Mouse (Mus musculus): Measurements from ENCODE around the gene Slc35f1. TPM values are rescaled to one million over a fixed set of nuclear protein-coding genes. Genes with fewer than 3 reads are reported as not detected.

Slc35f1 gene
- polyA plus RNA-seq, 1 experiment from 2014 or later, result 30.5 TPM

- no peak for DNase-seq (ENCODE audit: low spot score)
- ATAC-seq (ENCODE audit: low FRiP score), result no peak
- Histone ChIP-seq H3K4me3 (replicated peaks; ENCODE audit: low read length) (no peak overlapping the region), H3K9me3 (ENCODE audit: control insufficient read depth, low read length) (no peaks in the 10 kb centered on the region), H3K27me3 (ENCODE audit: control insufficient read depth, insufficient read depth, low read length) (no peaks in the 10 kb centered on the region), H3K27ac (no peak overlapping the region), H3K36me3 (replicated peaks; ENCODE audit: control insufficient read depth, insufficient read depth) (no peaks in the 10 kb centered on the region), H3K4me2 (replicated peaks) (no peak overlapping the region), H3K9ac (no peak overlapping the region), H3K4me1 (replicated peaks; ENCODE audit: control insufficient read depth, insufficient read depth, low read length) (no peaks in the 10 kb centered on the region)
- 93% methylated on average over 4 of the region's 4 CpGs for whole genome bisulfite sequencing
Measured at GRCm38 (mm10) chr10:52825746-52826145, 135.4 kb downstream of the Slc35f1 start.

- no peak overlapping the region for H3K27ac ChIP-seq
- no peaks in the 10 kb centered on the region for H3K27me3 ChIP-seq (ENCODE audit: control insufficient read depth, insufficient read depth, low read length)
- no peak overlapping the region for H3K4me2 ChIP-seq (replicated peaks)
- H3K4me1 ChIP-seq (replicated peaks; ENCODE audit: control insufficient read depth, insufficient read depth, low read length), result 0 out of 2 replicates have a peak, but pooled peaks cover 6% of the 10 kb centered on the region
- DNase-seq (ENCODE audit: low spot score) (peak; percentile 32), ATAC-seq (ENCODE audit: low FRiP score) (no peak)
- WGBS, result 26% methylated on average over 2 of the region's 2 CpGs
- no peak overlapping the region for H3K9ac ChIP-seq
- no peaks in the 10 kb centered on the region for H3K9me3 ChIP-seq (ENCODE audit: control insufficient read depth, low read length)
- H3K36me3 ChIP-seq (replicated peaks; ENCODE audit: control insufficient read depth, insufficient read depth), result no peaks in the 10 kb centered on the region
- H3K4me3 ChIP-seq (replicated peaks; ENCODE audit: low read length), result no peak overlapping the region
Measured at GRCm38 (mm10) chr10:52840819-52841218, 150.5 kb downstream of the Slc35f1 start.

- H3K27ac ChIP-seq, result no peak overlapping the region
- ATAC-seq (ENCODE audit: low FRiP score) (no peak), DNase-seq (ENCODE audit: low spot score) (no peak)
- H3K4me2 ChIP-seq (replicated peaks), result no peak overlapping the region
- no peaks in the 10 kb centered on the region for H3K9me3 ChIP-seq (ENCODE audit: control insufficient read depth, low read length)
- H3K9ac ChIP-seq, result no peak overlapping the region
- no peaks in the 10 kb centered on the region for H3K36me3 ChIP-seq (replicated peaks; ENCODE audit: control insufficient read depth, insufficient read depth)
- no peaks in the 10 kb centered on the region for H3K4me1 ChIP-seq (replicated peaks; ENCODE audit: control insufficient read depth, insufficient read depth, low read length)
- no peaks in the 10 kb centered on the region for H3K27me3 ChIP-seq (ENCODE audit: control insufficient read depth, insufficient read depth, low read length)
- H3K4me3 ChIP-seq (replicated peaks; ENCODE audit: low read length), result no peak overlapping the region
Measured at GRCm38 (mm10) chr10:52851994-52852393, 161.7 kb downstream of the Slc35f1 start.

- H3K9me3 ChIP-seq (ENCODE audit: control insufficient read depth, low read length), result no peaks in the 10 kb centered on the region
Measured at GRCm38 (mm10) chr10:52860851-52861250, 170.5 kb downstream of the Slc35f1 start.

GRCm38 (mm10) chr10:52864936-52865335, 174.6 kb downstream of the Slc35f1 start:
- no peak overlapping the region for H3K9ac ChIP-seq
- H3K4me3 ChIP-seq (replicated peaks; ENCODE audit: low read length), result no peak overlapping the region
- H3K9me3 ChIP-seq (ENCODE audit: control insufficient read depth, low read length), result no peaks in the 10 kb centered on the region
- no peak overlapping the region for H3K4me2 ChIP-seq (replicated peaks)
- DNase-seq (ENCODE audit: low spot score) (peak; percentile 45), ATAC-seq (ENCODE audit: low FRiP score) (no peak)
- H3K4me1 ChIP-seq (replicated peaks; ENCODE audit: control insufficient read depth, insufficient read depth, low read length), result peaks cover 7% of the 10 kb centered on the region; the same call in 1 of the 2 replicates
- no peak overlapping the region for H3K27ac ChIP-seq
- WGBS, result 76% methylated on average over 5 of the region's 5 CpGs
- H3K27me3 ChIP-seq (ENCODE audit: control insufficient read depth, insufficient read depth, low read length), result no peaks in the 10 kb centered on the region
- H3K36me3 ChIP-seq (replicated peaks; ENCODE audit: control insufficient read depth, insufficient read depth), result no peaks in the 10 kb centered on the region

More at GRCm38 (mm10) chr10:52860851-52861250, 170.5 kb downstream of the Slc35f1 start:
- Histone ChIP-seq H3K36me3 (replicated peaks; ENCODE audit: control insufficient read depth, insufficient read depth) (no peaks in the 10 kb centered on the region), H3K4me1 (replicated peaks; ENCODE audit: control insufficient read depth, insufficient read depth, low read length) (peaks cover 7% of the 10 kb centered on the region; the same call in 1 of the 2 replicates), H3K9ac (no peak overlapping the region), H3K4me3 (replicated peaks; ENCODE audit: low read length) (no peak overlapping the region), H3K27ac (no peak overlapping the region), H3K27me3 (ENCODE audit: control insufficient read depth, insufficient read depth, low read length) (no peaks in the 10 kb centered on the region), H3K4me2 (replicated peaks) (no peak overlapping the region)
- no peak for DNase-seq (ENCODE audit: low spot score)
- ATAC-seq (ENCODE audit: low FRiP score), result no peak
- 61% methylated on average over 2 of the region's 2 CpGs for WGBS

GRCm38 (mm10) chr10:52871110-52871509, 180.8 kb downstream of the Slc35f1 start:
- Histone ChIP-seq H3K4me2 (replicated peaks) (no peak overlapping the region), H3K36me3 (replicated peaks; ENCODE audit: control insufficient read depth, insufficient read depth) (no peaks in the 10 kb centered on the region), H3K4me1 (replicated peaks; ENCODE audit: control insufficient read depth, insufficient read depth, low read length) (no peaks in the 10 kb centered on the region), H3K4me3 (replicated peaks; ENCODE audit: low read length) (no peak overlapping the region), H3K27me3 (ENCODE audit: control insufficient read depth, insufficient read depth, low read length) (no peaks in the 10 kb centered on the region), H3K9me3 (ENCODE audit: control insufficient read depth, low read length) (no peaks in the 10 kb centered on the region), H3K27ac (no peak overlapping the region), H3K9ac (no peak overlapping the region)
- no peak for ATAC-seq (ENCODE audit: low FRiP score)
- DNase-seq (ENCODE audit: low spot score), result no peak

GRCm38 (mm10) chr10:52874133-52874532, 183.8 kb downstream of the Slc35f1 start:
- ATAC-seq (ENCODE audit: low FRiP score), result no peak
- no peaks in the 10 kb centered on the region for H3K27me3 ChIP-seq (ENCODE audit: control insufficient read depth, insufficient read depth, low read length)
- 63% methylated on average over 9 of the region's 9 CpGs for WGBS
- no peak overlapping the region for H3K27ac ChIP-seq
- no peak overlapping the region for H3K9ac ChIP-seq
- no peak for DNase-seq (ENCODE audit: low spot score)
- H3K4me3 ChIP-seq (replicated peaks; ENCODE audit: low read length), result no peak overlapping the region
- no peaks in the 10 kb centered on the region for H3K36me3 ChIP-seq (replicated peaks; ENCODE audit: control insufficient read depth, insufficient read depth)
- peaks cover 15% of the 10 kb centered on the region for H3K4me1 ChIP-seq (replicated peaks; ENCODE audit: control insufficient read depth, insufficient read depth, low read length)
- H3K9me3 ChIP-seq (ENCODE audit: control insufficient read depth, low read length), result no peaks in the 10 kb centered on the region
- H3K4me2 ChIP-seq (replicated peaks), result no peak overlapping the region

GRCm38 (mm10) chr10:52874712-52875111, 184.4 kb downstream of the Slc35f1 start:
- no peak for DNase-seq (ENCODE audit: low spot score)
- H3K4me2 ChIP-seq (replicated peaks), result no peak overlapping the region
- no peak overlapping the region for H3K27ac ChIP-seq
- H3K9me3 ChIP-seq (ENCODE audit: control insufficient read depth, low read length), result no peaks in the 10 kb centered on the region
- no peak for ATAC-seq (ENCODE audit: low FRiP score)
- no peaks in the 10 kb centered on the region for H3K27me3 ChIP-seq (ENCODE audit: control insufficient read depth, insufficient read depth, low read length)
- no peak overlapping the region for H3K4me3 ChIP-seq (replicated peaks; ENCODE audit: low read length)
- H3K4me1 ChIP-seq (replicated peaks; ENCODE audit: control insufficient read depth, insufficient read depth, low read length), result peaks cover 15% of the 10 kb centered on the region
- H3K36me3 ChIP-seq (replicated peaks; ENCODE audit: control insufficient read depth, insufficient read depth), result no peaks in the 10 kb centered on the region
- H3K9ac ChIP-seq, result no peak overlapping the region

GRCm38 (mm10) chr10:52877263-52878021, 187.1 kb downstream of the Slc35f1 start:
- ATAC-seq (ENCODE audit: low FRiP score), result peak; percentile 46; the same call in 1 of the 2 replicates
- Histone ChIP-seq H3K27me3 (ENCODE audit: control insufficient read depth, insufficient read depth, low read length) (no peaks in the 10 kb centered on the region), H3K4me1 (replicated peaks; ENCODE audit: control insufficient read depth, insufficient read depth, low read length) (peaks cover 15% of the 10 kb centered on the region), H3K9me3 (ENCODE audit: control insufficient read depth, low read length) (no peaks in the 10 kb centered on the region), H3K4me3 (replicated peaks; ENCODE audit: low read length) (no peak overlapping the region), H3K4me2 (replicated peaks) (no peak overlapping the region), H3K27ac (0 out of 2 replicates have a peak overlapping the region, but pooled peaks have one; percentile 16), H3K9ac (no peak overlapping the region), H3K36me3 (replicated peaks; ENCODE audit: control insufficient read depth, insufficient read depth) (no peaks in the 10 kb centered on the region)
- no peak for DNase-seq (ENCODE audit: low spot score)
- WGBS, result 18% methylated on average over 6 of the region's 6 CpGs

Data from hindbrain, embryonic 14.5 days (tissue).